Mouse (Mus musculus) thymus, postnatal 36 days (tissue): ENCODE data around the gene H2-K1.
"Not testable (repeated sequence)": the region's sequence is repeated elsewhere in the genome, so short reads cannot be mapped to it uniquely, and the experiment has no call there.

ENCODE experiments used
- DNase-seq, 2 experiments: peaks; one replicate each; pipeline ENCODE4 v3.0.0; 2022; ENCODE audit warnings: mixed read lengths in 2 of 2

H2-K1 gene

GRCm38 (mm10) chr17:33954646-33955554 is 45.2 kb downstream of the H2-K1 start:
- no peak for DNase-seq

GRCm38 (mm10) chr17:33953961-33954565 is 46.1 kb downstream of the H2-K1 start:
- no peak for DNase-seq

DNA sequence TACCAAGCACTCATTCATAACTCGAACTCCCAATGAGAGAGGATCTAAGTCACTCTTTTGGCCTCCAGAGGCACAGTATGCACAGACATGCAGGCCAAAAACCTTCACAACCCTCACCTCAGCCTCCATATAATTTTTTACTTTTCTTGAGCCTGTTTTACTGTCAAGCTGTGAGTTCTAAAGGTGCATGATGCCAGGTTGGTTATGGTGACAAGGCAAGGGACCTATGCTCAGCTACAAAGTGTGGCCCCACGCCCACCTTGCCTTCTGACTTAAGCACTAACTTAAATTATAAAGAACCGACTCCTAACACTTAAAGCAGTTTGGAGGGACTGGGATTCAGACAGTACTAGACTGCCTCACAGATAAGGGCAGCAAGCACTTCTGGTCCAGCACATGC is 46.8 kb downstream of the H2-K1 start:
- no peak for DNase-seq

- no peak for DNase-seq
These were observed 47.3 kb downstream of the H2-K1 start for GRCm38 (mm10) chr17:33952879-33953278.

DNA sequence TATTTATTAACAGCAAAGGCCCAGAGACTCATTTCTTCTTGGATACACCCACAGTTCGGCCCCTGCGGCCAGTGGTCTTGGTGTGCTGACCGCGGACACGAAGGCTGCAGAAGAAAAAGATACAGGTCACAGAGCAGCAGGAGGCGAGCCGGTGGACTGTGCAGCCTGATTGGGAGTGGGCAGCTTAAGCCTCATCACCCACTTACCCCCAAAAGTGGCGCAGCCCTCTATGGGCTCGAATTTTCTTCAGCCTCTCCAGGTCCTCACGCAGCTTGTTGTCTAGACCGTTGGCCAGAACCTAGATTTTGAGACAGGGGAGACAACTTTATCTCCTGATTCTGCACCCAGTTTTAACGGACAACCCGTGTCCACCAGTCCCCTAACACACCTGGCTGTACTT is 48.1 kb downstream of the H2-K1 start:
- not testable (repeated sequence) for DNase-seq

- DNase-seq = peak; percentile 81 to 83
These were observed 48.9 kb downstream of the H2-K1 start, which contains the start of gene B3galt4 for GRCm38 (mm10) chr17:33951021-33951946. Gene B3galt4, minus strand, starts transcription at chr17:33951488.

GRCm38 (mm10) chr17:33950131-33950625 is 50.0 kb downstream of the H2-K1 start:
- DNase-seq = peak in 1 of 2 experiments; percentile 19

DNA sequence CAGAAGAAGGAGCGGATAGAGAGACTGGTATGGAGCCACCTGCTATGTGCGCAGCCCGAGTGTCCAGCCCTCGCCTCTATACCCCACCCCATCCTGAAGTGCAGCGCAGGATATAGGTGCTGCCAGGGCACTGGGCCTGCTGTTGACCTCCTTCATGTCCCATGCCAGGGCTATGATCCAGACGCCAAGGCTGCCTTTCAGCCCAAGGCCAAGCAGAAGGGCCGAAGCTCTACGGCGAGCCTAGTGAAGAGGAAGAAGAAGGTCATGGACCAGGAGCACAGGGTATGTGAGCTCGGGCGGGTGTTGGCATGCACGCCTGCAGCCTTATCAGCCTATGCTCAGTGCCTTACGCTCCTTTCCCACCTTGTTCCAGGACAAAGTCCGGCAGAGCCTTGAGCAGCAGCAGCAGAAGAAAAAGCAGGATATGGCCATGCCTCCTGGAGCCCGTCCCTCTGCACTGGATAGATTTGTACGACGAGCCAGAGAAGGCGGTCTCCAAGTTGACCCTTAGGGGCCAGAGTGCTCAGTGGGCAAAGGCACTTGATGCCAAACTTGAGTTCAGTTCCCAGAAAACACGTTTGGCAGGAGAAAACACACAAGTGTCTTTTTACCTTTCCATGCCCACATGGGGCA is 51.1 kb downstream of the H2-K1 start:
- DNase-seq = peak in 1 of 2 experiments; percentile 16

GRCm38 (mm10) chr17:33948090-33948904 is 51.9 kb downstream of the H2-K1 start:
- peak in 1 of 2 experiments; percentile 44 for DNase-seq

GRCm38 (mm10) chr17:33947430-33948089 is 52.6 kb downstream of the H2-K1 start:
- DNase-seq = peak; percentile 46 to 63
